Mouse (Mus musculus) forebrain, embryonic 14.5 days (tissue): ENCODE measurements at regions not wholly inside any gene's neighbourhood (a gene's known extent, or its start where the extent isn't known, plus 50 kb on each side); places are given as distances from the start of the nearest gene placed in this dataset.
A peak's percentile ranks its signal among the peaks of the same experiment; 100 is the strongest.

ENCODE experiments used
- ATAC-seq: fragments of 200-750 bp; cut with Nextera tagmentation; 2 replicates; pipeline ENCODE4 v1.8.0; 2017; ENCODE audit warnings: mild to moderate bottlenecking, moderate library complexity
- DNase-seq: peaks from one replicate; pipeline ENCODE4 v3.0.0-alpha.2; 2015; ENCODE audit warnings: low spot score
- H3K27ac ChIP-seq: fragments of 300-500 bp; sonication (generic); 2 replicates; pipeline ENCODE4 v1.5.1; 2014; ENCODE audit warnings: low read depth, mild to moderate bottlenecking, control low read depth, low read length, moderate library complexity
- H3K27me3 ChIP-seq: fragments of 300-500 bp; sonication (generic); replicated peaks from 2 replicates; pipeline ENCODE4 v1.6.1; 2014; ENCODE audit warnings: low read length, control low read depth, mixed read lengths; ENCODE audit not compliant: control insufficient read depth, insufficient read depth
- H3K36me3 ChIP-seq: fragments of 300-500 bp; sonication (generic); 2 replicates; pipeline ENCODE4 v1.6.1; 2014; ENCODE audit warnings: low read length, control low read depth; ENCODE audit not compliant: control insufficient read depth, insufficient read depth
- H3K4me1 ChIP-seq: fragments of 300-500 bp; sonication (generic); 2 replicates; pipeline ENCODE4 v1.6.1; 2014; ENCODE audit warnings: antibody characterized with exemption, low read length, control low read depth; ENCODE audit not compliant: control insufficient read depth, insufficient read depth
- H3K4me2 ChIP-seq: fragments of 300-500 bp; sonication (generic); 2 replicates; pipeline ENCODE4 v1.6.1; 2014; ENCODE audit warnings: mild to moderate bottlenecking, control low read depth, low read length
- H3K4me3 ChIP-seq: fragments of 300-500 bp; sonication (generic); 2 replicates; pipeline ENCODE4 v1.5.1; 2014; ENCODE audit warnings: low read depth, low read length, control low read depth
- H3K9ac ChIP-seq: fragments of 300-500 bp; sonication (generic); 2 replicates; pipeline ENCODE4 v1.6.1; 2014; ENCODE audit warnings: mild to moderate bottlenecking, low read length, control low read depth, moderate library complexity
- H3K9me3 ChIP-seq: fragments of 300-500 bp; sonication (generic); replicated peaks from 2 replicates; pipeline ENCODE4 v1.6.1; 2016; ENCODE audit warnings: low read length, control low read depth, mixed read lengths; ENCODE audit not compliant: control insufficient read depth
- WGBS: fragments of 180-500 bp; shearing (Covaris S2); extraction: QIAGEN DNeasy Blood & Tissue Kit; methylation state at CpG from one replicate; pipeline ENCODE4 v1.1.7; 2014; 5-methylcytosine and 5-hydroxymethylcytosine counted together

- no peak overlapping the region for H3K4me3 ChIP-seq
- no peak overlapping the region for H3K27ac ChIP-seq
- H3K4me2 ChIP-seq = no peak overlapping the region
- H3K27me3 ChIP-seq = peaks cover 24% of the 10 kb centered on the region; the same call in 1 of the 2 replicates
- WGBS = 92% methylated on average over 8 of the region's 8 CpGs
- no peak overlapping the region for H3K9ac ChIP-seq
- no peaks in the 10 kb centered on the region for H3K36me3 ChIP-seq
- ATAC-seq (no peak), DNase-seq (no peak)
- H3K4me1 ChIP-seq = no peaks in the 10 kb centered on the region
- no peaks in the 10 kb centered on the region for H3K9me3 ChIP-seq
These were observed 1617.2 kb upstream of the Gulo start for GRCm38 (mm10) chr14:67626181-67626580.

- Histone ChIP-seq H3K9me3 (no peaks in the 10 kb centered on the region), H3K4me3 (no peak overlapping the region), H3K9ac (no peak overlapping the region), H3K27me3 (peaks cover 35% of the 10 kb centered on the region; the same call in 1 of the 2 replicates), H3K4me1 (no peaks in the 10 kb centered on the region), H3K36me3 (no peaks in the 10 kb centered on the region), H3K27ac (no peak overlapping the region), H3K4me2 (no peak overlapping the region)
- ATAC-seq = no peak
- no peak for DNase-seq
- 78% methylated on average over 4 of the region's 4 CpGs for WGBS
These were observed 1615.0 kb upstream of the Gulo start for GRCm38 (mm10) chr14:67623841-67624480.

GRCm38 (mm10) chr14:67622911-67623310 is 1613.9 kb upstream of the Gulo start:
- 93% methylated on average over 6 of the region's 6 CpGs for WGBS
- H3K9ac ChIP-seq = no peak overlapping the region
- H3K4me3 ChIP-seq = no peak overlapping the region
- ATAC-seq (no peak), DNase-seq (no peak)
- H3K27ac ChIP-seq = no peak overlapping the region
- H3K9me3 ChIP-seq = no peaks in the 10 kb centered on the region
- H3K27me3 ChIP-seq = peaks cover 37% of the 10 kb centered on the region; the same call in 1 of the 2 replicates
- no peaks in the 10 kb centered on the region for H3K36me3 ChIP-seq
- no peak overlapping the region for H3K4me2 ChIP-seq
- H3K4me1 ChIP-seq = no peaks in the 10 kb centered on the region

GRCm38 (mm10) chr14:67621486-67621885 is 1612.5 kb upstream of the Gulo start:
- DNase-seq = no peak
- Histone ChIP-seq H3K27ac (no peak overlapping the region), H3K4me2 (no peak overlapping the region), H3K27me3 (peaks cover 37% of the 10 kb centered on the region; the same call in 1 of the 2 replicates), H3K9me3 (no peaks in the 10 kb centered on the region), H3K36me3 (no peaks in the 10 kb centered on the region), H3K4me3 (no peak overlapping the region), H3K9ac (no peak overlapping the region), H3K4me1 (no peaks in the 10 kb centered on the region)
- ATAC-seq = 0 out of 2 replicates have a peak, but pooled peaks have one; percentile 23
- 42% methylated on average over 2 of the region's 2 CpGs for WGBS

GRCm38 (mm10) chr14:67620854-67621476 is 1612.0 kb upstream of the Gulo start:
- 14% methylated on average over 4 of the region's 4 CpGs for WGBS
- Histone ChIP-seq H3K27ac (no peak overlapping the region), H3K4me2 (no peak overlapping the region), H3K4me3 (no peak overlapping the region), H3K36me3 (no peaks in the 10 kb centered on the region), H3K4me1 (no peaks in the 10 kb centered on the region), H3K9ac (no peak overlapping the region), H3K27me3 (peaks cover 35% of the 10 kb centered on the region), H3K9me3 (no peaks in the 10 kb centered on the region)
- peak; percentile 92 for DNase-seq
- peak; percentile 93 for ATAC-seq

GRCm38 (mm10) chr14:67619571-67619970 is 1610.6 kb upstream of the Gulo start:
- WGBS = 89% methylated on average over 4 of the region's 4 CpGs
- ATAC-seq (no peak), DNase-seq (no peak)
- no peak overlapping the region for H3K27ac ChIP-seq
- H3K9me3 ChIP-seq = no peaks in the 10 kb centered on the region
- H3K36me3 ChIP-seq = no peaks in the 10 kb centered on the region
- no peak overlapping the region for H3K4me2 ChIP-seq
- no peak overlapping the region for H3K9ac ChIP-seq
- H3K4me3 ChIP-seq = no peak overlapping the region
- peaks cover 34% of the 10 kb centered on the region for H3K27me3 ChIP-seq
- no peaks in the 10 kb centered on the region for H3K4me1 ChIP-seq

- Histone ChIP-seq H3K4me2 (no peak overlapping the region), H3K4me3 (no peak overlapping the region), H3K27me3 (peaks cover 49% of the 10 kb centered on the region), H3K9ac (no peak overlapping the region), H3K4me1 (no peaks in the 10 kb centered on the region), H3K36me3 (no peaks in the 10 kb centered on the region), H3K27ac (no peak overlapping the region), H3K9me3 (no peaks in the 10 kb centered on the region)
- DNase-seq = no peak
- ATAC-seq = no peak
- 82% methylated on average over 11 of the region's 11 CpGs for WGBS
These were observed 1605.4 kb upstream of the Gulo start for GRCm38 (mm10) chr14:67614369-67614768.

GRCm38 (mm10) chr14:67613691-67614090 is 1604.7 kb upstream of the Gulo start:
- peaks cover 43% of the 10 kb centered on the region for H3K27me3 ChIP-seq
- no peak overlapping the region for H3K4me3 ChIP-seq
- no peak overlapping the region for H3K9ac ChIP-seq
- WGBS = 86% methylated on average over 13 of the region's 13 CpGs
- no peak for ATAC-seq
- no peak overlapping the region for H3K27ac ChIP-seq
- H3K4me1 ChIP-seq = no peaks in the 10 kb centered on the region
- H3K36me3 ChIP-seq = no peaks in the 10 kb centered on the region
- H3K9me3 ChIP-seq = no peaks in the 10 kb centered on the region
- DNase-seq = no peak
- H3K4me2 ChIP-seq = no peak overlapping the region

GRCm38 (mm10) chr14:67613221-67613620 is 1604.2 kb upstream of the Gulo start:
- H3K27ac ChIP-seq = no peak overlapping the region
- H3K4me1 ChIP-seq = no peaks in the 10 kb centered on the region
- H3K9ac ChIP-seq = no peak overlapping the region
- ATAC-seq (no peak), DNase-seq (no peak)
- H3K9me3 ChIP-seq = no peaks in the 10 kb centered on the region
- H3K4me3 ChIP-seq = no peak overlapping the region
- H3K27me3 ChIP-seq = peaks cover 48% of the 10 kb centered on the region
- no peaks in the 10 kb centered on the region for H3K36me3 ChIP-seq
- 52% methylated on average over 14 of the region's 14 CpGs for WGBS
- no peak overlapping the region for H3K4me2 ChIP-seq
